Mouse (Mus musculus): ENCODE results near the gene Plekha4.
A peak's percentile ranks its signal among the peaks of the same experiment; 100 is the strongest.

Gene Plekha4

GRCm38 (mm10) chr7:45568601-45569473 is 42.7 kb downstream of the Plekha4 start:
- no peak for DNase-seq (ENCODE audit: low read depth)

DNA sequence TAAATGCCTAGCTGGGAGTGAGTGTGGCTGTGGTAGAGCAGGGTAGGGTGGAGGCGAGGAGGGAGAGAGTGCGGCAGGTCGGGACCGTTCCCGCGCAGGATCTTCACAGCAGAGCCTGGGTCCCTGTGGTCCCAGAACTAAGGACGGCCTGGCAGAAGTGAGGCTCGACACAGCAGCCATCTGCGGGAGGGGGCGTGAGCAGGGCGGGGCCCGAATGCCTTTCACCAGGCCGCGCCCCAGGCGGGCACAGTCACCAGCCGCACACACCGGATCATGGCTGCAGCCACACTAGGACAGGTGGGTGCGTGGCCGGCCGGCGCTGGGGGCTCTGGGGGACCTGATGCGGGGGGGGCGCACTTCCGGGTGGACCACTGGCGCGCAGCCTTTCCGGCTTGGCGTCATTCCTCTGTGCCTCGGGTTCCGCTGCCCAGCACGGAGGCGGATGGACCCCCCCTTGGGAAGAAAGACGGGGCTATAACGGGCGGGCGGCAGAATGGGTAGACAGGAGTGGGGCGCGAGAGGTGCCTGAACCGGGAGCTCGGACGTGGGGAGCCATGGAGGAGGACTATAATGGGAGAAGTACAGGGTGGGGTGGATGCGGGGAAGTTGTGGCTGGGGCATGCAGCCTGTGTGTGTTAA is 44.1 kb downstream of the Plekha4 start, which contains the start of gene Bcat2:
Gene Bcat2 (plus strand): TSS at position 51 of the 639 bp plus-strand sequence.
- DNase-seq (ENCODE audit: low read depth): peak; percentile 85

GRCm38 (mm10) chr7:45571966-45572365 is 45.8 kb downstream of the Plekha4 start:
- peak; percentile 35 for DNase-seq (ENCODE audit: low read depth)

GRCm38 (mm10) chr7:45573954-45574353 is 47.8 kb downstream of the Plekha4 start:
- peak; percentile 70 for DNase-seq (ENCODE audit: low read depth)

- no peak for DNase-seq (ENCODE audit: low read depth)
Measured at GRCm38 (mm10) chr7:45574472-45575379, 48.6 kb downstream of the Plekha4 start.

GRCm38 (mm10) chr7:45585923-45586322 is 59.8 kb downstream of the Plekha4 start:
- DNase-seq (ENCODE audit: low read depth): no peak

GRCm38 (mm10) chr7:45587631-45588592 is 61.8 kb downstream of the Plekha4 start:
- no peak for DNase-seq (ENCODE audit: low read depth)

GRCm38 (mm10) chr7:45589173-45589572 is 63.0 kb downstream of the Plekha4 start:
- peak; percentile 91 for DNase-seq (ENCODE audit: low read depth)

DNA sequence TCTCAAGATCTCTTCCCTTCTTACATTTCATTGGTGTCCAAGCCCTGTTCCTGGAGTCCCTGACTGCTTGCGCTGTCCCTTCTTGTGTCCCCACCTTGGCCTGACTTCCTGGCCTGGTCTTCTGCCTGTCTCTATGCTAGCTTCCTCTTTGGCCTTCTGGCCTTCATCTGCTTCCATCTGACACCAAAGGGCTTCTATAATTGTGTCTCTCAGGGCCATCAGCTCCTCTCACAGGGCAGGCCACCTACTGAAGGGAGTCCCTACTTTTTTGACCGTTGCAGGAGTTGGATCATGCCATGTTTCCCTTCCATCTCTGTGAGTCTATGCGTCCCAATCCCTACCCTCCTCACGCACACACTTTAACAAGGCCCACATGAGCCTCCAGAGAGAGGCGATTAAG is 63.8 kb downstream of the Plekha4 start:
- DNase-seq (ENCODE audit: low read depth): peak; percentile 10

DNA sequence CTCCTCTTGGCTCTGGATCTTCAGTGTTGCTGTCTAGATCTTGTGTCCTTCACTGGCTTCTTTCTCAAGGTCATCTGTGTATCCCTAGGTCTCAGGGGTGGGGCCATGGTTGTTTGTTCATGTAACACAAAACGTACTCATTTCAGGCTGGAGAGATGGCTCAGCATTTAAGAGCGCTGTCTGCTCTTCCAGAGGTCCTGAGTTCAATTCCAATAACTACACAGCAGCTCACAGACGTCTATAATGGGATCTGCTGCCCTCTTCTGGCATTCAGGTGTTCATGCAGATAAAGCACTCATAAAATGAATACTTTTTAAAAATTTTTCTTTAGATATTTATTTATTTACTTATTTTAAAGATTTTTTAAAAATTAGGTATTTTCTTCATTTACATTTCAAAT is 64.7 kb downstream of the Plekha4 start:
- DNase-seq (ENCODE audit: low read depth): peak; percentile 67

DNA sequence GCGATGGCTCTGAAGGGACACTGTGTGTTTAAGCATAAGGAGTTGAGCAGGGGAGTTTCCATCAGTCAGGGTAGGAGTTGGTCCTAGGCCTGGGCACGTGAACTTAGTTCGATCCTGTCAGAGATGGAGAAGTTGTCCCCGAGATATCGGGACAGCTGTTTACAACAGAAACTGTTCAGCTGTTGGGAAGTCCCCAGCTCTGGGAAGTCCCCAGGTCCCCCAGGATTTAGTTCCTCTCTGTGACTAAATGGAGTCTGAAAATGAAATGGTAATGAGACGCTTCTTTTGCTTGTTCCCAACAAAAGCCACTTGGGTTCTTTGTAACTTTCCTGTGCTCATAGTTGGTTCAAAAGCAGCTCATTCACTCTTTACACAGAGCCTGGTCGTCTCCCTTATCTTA is 65.8 kb downstream of the Plekha4 start:
- DNase-seq (ENCODE audit: low read depth): peak; percentile 87

DNA sequence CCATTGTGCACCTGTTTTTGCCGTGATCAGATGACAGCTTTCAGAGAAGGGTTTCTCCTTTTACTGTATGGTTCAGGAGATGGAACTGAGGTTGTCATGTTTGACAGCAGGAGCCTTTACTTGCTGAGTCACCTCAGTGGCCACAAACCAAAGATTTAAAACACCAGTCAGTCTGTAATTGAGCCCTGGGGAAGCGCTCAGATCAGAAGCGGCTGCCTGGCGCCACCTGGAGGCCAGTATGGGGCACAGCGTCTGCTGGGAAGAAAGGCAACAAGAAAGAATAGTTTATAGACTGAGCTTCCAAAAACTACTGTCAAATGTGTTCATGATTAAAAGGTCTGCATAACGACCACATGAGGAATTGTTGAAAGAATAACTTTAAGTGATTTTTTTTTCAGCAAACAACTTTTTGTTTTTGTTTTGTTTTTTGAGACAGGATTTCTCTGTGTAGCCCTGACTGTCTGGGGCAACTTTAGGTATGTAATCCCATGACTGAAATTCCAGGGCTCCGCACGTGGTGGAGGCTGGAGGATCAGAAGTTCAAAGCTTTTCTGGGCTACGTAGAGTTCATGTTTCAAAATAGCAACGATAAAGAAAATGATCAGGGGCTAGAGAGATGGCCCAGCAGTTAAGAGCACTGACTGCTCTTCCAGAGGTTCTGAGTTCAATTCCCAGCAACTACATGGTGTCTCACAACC is 67.1 kb downstream of the Plekha4 start:
- DNase-seq (ENCODE audit: low read depth): peak; percentile 90

DNA sequence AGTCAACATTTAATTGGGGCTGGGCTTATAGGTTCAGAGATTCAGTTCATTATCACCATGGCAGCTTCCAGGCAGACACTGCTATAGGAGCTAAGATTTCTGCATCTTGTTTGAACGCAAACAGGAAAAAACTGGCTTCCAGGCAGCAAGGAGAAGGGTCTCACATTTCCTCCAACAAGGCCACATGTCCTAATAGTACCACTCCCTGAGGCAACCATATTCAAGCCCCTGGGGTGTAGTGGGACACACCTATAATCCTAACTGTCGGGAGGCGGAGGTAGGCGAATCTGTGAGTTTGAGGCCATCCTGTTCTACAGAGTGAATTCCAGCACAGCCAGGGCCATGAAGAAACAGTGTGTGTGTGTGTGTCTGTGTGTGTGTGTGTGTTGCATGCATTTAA is 69.0 kb downstream of the Plekha4 start:
- no peak for DNase-seq (ENCODE audit: low read depth)

- DNase-seq (ENCODE audit: low read depth): no peak
Measured at GRCm38 (mm10) chr7:45596107-45596506, 70.0 kb downstream of the Plekha4 start.

GRCm38 (mm10) chr7:45597013-45597412 is 70.9 kb downstream of the Plekha4 start:
- DNase-seq (ENCODE audit: low read depth): no peak

- DNase-seq (ENCODE audit: low read depth): no peak
Measured at GRCm38 (mm10) chr7:45597527-45597926, 71.4 kb downstream of the Plekha4 start.

GRCm38 (mm10) chr7:45598960-45599879 is 73.1 kb downstream of the Plekha4 start:
- no peak for DNase-seq (ENCODE audit: low read depth)
